Mouse (Mus musculus): Measurements from ENCODE around the gene Paxx.

GRCm38 (mm10) chr2:25436286-25436820 is 24.5 kb downstream of the Paxx start:
- TF ChIP-seq CTCF (IDR thresholded peaks at IDR 0.05; ENCODE audit: extremely low read depth, insufficient read depth, low read length): no peak
- no peak for TF ChIP-seq POLR2A (IDR thresholded peaks at IDR 0.05; ENCODE audit: extremely low read depth, insufficient read depth, low read length)
